Mouse (Mus musculus) heart, embryonic 11.5 days (tissue): ENCODE data around the gene Arid1b. TPM values are rescaled to one million over a fixed set of nuclear protein-coding genes. Genes with fewer than 3 reads are reported as not detected.
"Not testable (repeated sequence)": the region's sequence is repeated elsewhere in the genome, so short reads cannot be mapped to it uniquely, and the experiment has no call there.

ENCODE experiments used
- ATAC-seq: fragments of 200-750 bp; cut with Nextera tagmentation; replicated peaks from 2 replicates; pipeline ENCODE4 v1.8.0; 2017; ENCODE audit warnings: moderate library complexity; ENCODE audit not compliant: insufficient number of reproducible peaks, low FRiP score, low TSS enrichment
- H3K27ac ChIP-seq: fragments of 300-500 bp; sonication (generic); 2 replicates; pipeline ENCODE4 v1.5.1; 2014; ENCODE audit warnings: mild to moderate bottlenecking, low read depth, low read length
- H3K27me3 ChIP-seq: fragments of 300-500 bp; sonication (generic); 2 replicates; pipeline ENCODE4 v1.6.1; 2014; ENCODE audit warnings: mild to moderate bottlenecking, low read length, mixed read lengths; ENCODE audit not compliant: control insufficient read depth, insufficient read depth
- H3K36me3 ChIP-seq: fragments of 300-500 bp; sonication (generic); 2 replicates; pipeline ENCODE4 v1.6.1; 2014; ENCODE audit warnings: mild to moderate bottlenecking, low read length, moderate library complexity, mixed read lengths; ENCODE audit not compliant: control insufficient read depth, insufficient read depth
- H3K4me1 ChIP-seq: fragments of 300-500 bp; sonication (generic); 2 replicates; pipeline ENCODE4 v1.6.1; 2014; ENCODE audit warnings: low read length; ENCODE audit not compliant: control insufficient read depth, insufficient read depth
- H3K4me2 ChIP-seq: fragments of 300-500 bp; sonication (generic); 2 replicates; pipeline ENCODE4 v1.6.1; 2014; ENCODE audit warnings: mild to moderate bottlenecking, moderate library complexity
- H3K4me3 ChIP-seq: fragments of 300-500 bp; sonication (generic); 2 replicates; pipeline ENCODE4 v1.5.1; 2014; ENCODE audit warnings: low read depth, low read length
- H3K9ac ChIP-seq: fragments of 300-500 bp; sonication (generic); 2 replicates; pipeline ENCODE4 v1.6.1; 2014; ENCODE audit warnings: mild to moderate bottlenecking, low read depth, low read length, moderate library complexity
- H3K9me3 ChIP-seq: fragments of 300-500 bp; sonication (generic); replicated peaks from 2 replicates; pipeline ENCODE4 v1.6.1; 2016; ENCODE audit warnings: low read length; ENCODE audit not compliant: control insufficient read depth
- WGBS: fragments of 180-500 bp; shearing (Covaris S2); extraction: QIAGEN DNeasy Blood & Tissue Kit; methylation state at CpG from one replicate; pipeline ENCODE4 v1.1.7; 2014; ENCODE audit not compliant: insufficient replicate concordance; 5-methylcytosine and 5-hydroxymethylcytosine counted together
- polyA plus RNA-seq: library from polyadenylated mRNA; unstranded; fragments of >200 nt; fragmentation: Nextera tagmentation; extraction: Ambion mirVana; gene quantifications from 2 replicates; pipeline ENCODE4 v1.2.1, GENCODE M21; 2014

The Arid1b gene
- polyA plus RNA-seq, 1 experiment from 2014 or later: 8.2 TPM

DNA sequence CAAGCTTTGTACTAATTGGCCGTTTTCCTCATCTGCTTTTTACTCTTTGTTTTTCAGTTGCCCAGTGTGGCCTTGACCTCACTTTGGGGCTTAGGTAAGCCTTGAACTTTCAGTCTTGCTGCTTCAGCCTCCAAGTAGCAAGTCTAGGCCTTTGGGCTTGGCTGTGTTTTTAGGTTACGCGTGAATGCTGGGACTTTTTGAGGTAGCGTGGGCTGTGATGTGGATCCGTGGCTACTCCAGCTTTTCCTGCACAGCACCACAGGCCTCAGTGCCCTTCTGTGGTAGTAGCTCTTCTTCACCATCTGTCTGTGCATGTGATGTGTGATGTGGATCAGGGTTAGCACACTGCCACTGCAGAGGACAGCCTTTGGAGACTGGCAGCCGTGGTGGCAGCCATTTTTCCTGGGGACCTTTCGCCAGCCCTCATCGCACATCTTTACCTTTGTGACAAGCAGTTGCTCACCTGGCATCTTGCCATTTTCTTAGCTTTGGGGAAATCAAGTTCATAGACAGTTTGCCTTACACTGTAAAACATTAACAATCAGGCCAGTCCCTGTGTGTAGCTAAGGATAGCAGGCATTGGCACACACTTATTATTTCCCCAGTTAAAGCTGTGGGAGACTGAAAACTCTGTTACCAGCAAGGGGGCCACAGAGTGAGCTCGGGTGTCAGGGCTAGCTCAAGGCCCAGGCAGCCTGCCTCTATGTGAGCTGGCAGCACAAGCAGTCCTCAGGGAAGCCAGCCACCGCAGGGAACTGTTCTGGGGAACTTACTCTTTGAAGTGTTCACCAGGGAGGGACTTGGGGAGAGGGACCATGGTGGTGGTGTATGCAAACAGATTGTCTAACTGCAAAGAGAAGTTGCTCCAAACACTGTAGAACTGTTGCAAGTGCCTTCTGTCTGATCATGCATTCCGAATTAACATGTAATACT, 112.4 kb downstream of the Arid1b start:
- no peak for ATAC-seq
- Histone ChIP-seq H3K27ac (no peak overlapping the region), H3K9me3 (no peaks in the 10 kb centered on the region), H3K4me2 (no peak overlapping the region), H3K4me3 (no peak overlapping the region), H3K27me3 (peaks cover 8% of the 10 kb centered on the region; the same call in 1 of the 2 replicates), H3K36me3 (no peaks in the 10 kb centered on the region), H3K9ac (no peak overlapping the region), H3K4me1 (peaks cover 39% of the 10 kb centered on the region)
- 83% methylated on average over 11 of the region's 11 CpGs for WGBS

DNA sequence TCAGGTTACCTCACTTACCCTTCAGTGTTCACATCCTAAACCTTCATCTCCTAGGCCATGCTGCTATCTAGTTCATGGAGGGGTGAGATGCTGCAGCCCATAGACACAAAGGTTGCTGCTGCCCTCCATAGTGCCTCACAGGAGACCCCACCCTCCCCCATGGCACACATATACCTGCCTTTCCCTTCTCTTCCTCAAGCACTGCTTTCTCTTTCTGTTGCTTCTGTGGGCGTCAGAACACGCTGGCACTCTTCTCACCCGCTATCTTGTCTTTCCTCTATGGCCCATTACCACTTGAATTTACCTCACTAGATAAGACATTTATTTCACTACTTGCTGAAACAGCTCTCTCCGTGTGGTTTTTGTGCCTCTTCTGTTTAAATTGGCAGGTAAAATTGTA, 113.4 kb downstream of the Arid1b start:
- H3K36me3 ChIP-seq: no peaks in the 10 kb centered on the region
- H3K4me3 ChIP-seq: no peak overlapping the region
- 80% methylated on average over 4 of the region's 4 CpGs for WGBS
- no peak overlapping the region for H3K9ac ChIP-seq
- H3K27ac ChIP-seq: no peak overlapping the region
- no peak for ATAC-seq
- peaks cover 31% of the 10 kb centered on the region for H3K4me1 ChIP-seq
- no peaks in the 10 kb centered on the region for H3K9me3 ChIP-seq
- no peak overlapping the region for H3K4me2 ChIP-seq
- peaks cover 8% of the 10 kb centered on the region; the same call in 1 of the 2 replicates for H3K27me3 ChIP-seq

- H3K27me3 ChIP-seq: peaks cover 8% of the 10 kb centered on the region; the same call in 1 of the 2 replicates
- no peak overlapping the region for H3K27ac ChIP-seq
- H3K4me3 ChIP-seq: no peak overlapping the region
- 41% methylated on average over 1 of the region's 1 CpGs for WGBS
- no peaks in the 10 kb centered on the region for H3K9me3 ChIP-seq
- ATAC-seq: no peak
- no peaks in the 10 kb centered on the region for H3K36me3 ChIP-seq
- peaks cover 31% of the 10 kb centered on the region for H3K4me1 ChIP-seq
- H3K4me2 ChIP-seq: no peak overlapping the region
- no peak overlapping the region for H3K9ac ChIP-seq
These were observed 113.9 kb downstream of the Arid1b start for GRCm38 (mm10) chr17:5108022-5108421.

GRCm38 (mm10) chr17:5108546-5109142, 114.5 kb downstream of the Arid1b start:
- no peak overlapping the region for H3K4me2 ChIP-seq
- H3K4me3 ChIP-seq: no peak overlapping the region
- H3K27me3 ChIP-seq: peaks cover 8% of the 10 kb centered on the region; the same call in 1 of the 2 replicates
- H3K9ac ChIP-seq: no peak overlapping the region
- WGBS: 79% methylated on average over 2 of the region's 2 CpGs
- ATAC-seq: no peak
- no peaks in the 10 kb centered on the region for H3K9me3 ChIP-seq
- H3K4me1 ChIP-seq: peaks cover 31% of the 10 kb centered on the region
- no peaks in the 10 kb centered on the region for H3K36me3 ChIP-seq
- no peak overlapping the region for H3K27ac ChIP-seq

GRCm38 (mm10) chr17:5109343-5109742, 115.2 kb downstream of the Arid1b start:
- Histone ChIP-seq H3K27ac (no peak overlapping the region), H3K36me3 (no peaks in the 10 kb centered on the region), H3K9me3 (no peaks in the 10 kb centered on the region), H3K4me3 (no peak overlapping the region), H3K4me1 (peaks cover 31% of the 10 kb centered on the region), H3K27me3 (peaks cover 5% of the 10 kb centered on the region; the same call in 1 of the 2 replicates), H3K4me2 (no peak overlapping the region), H3K9ac (no peak overlapping the region)
- no peak for ATAC-seq
- WGBS: 88% methylated on average over 8 of the region's 8 CpGs

GRCm38 (mm10) chr17:5110159-5110558, 116.0 kb downstream of the Arid1b start:
- peak; percentile 76 for ATAC-seq
- WGBS: 54% methylated on average over 4 of the region's 4 CpGs

GRCm38 (mm10) chr17:5110981-5111380, 116.8 kb downstream of the Arid1b start:
- peaks cover 30% of the 10 kb centered on the region for H3K4me1 ChIP-seq
- H3K9ac ChIP-seq, H3K4me2 ChIP-seq, H3K27me3 ChIP-seq, H3K9me3 ChIP-seq, ATAC-seq, H3K36me3 ChIP-seq, H3K4me3 ChIP-seq: not testable (repeated sequence)
- H3K27ac ChIP-seq: 0 out of 2 replicates have a peak overlapping the region, but pooled peaks have one; percentile 50
- 91% methylated on average over 5 of the region's 5 CpGs for WGBS

More at GRCm38 (mm10) chr17:5110159-5110558, 116.0 kb downstream of the Arid1b start:
- Histone ChIP-seq H3K4me1 (peaks cover 28% of the 10 kb centered on the region), H3K36me3 (no peaks in the 10 kb centered on the region), H3K4me2 (no peak overlapping the region), H3K9me3 (no peaks in the 10 kb centered on the region), H3K27ac (peak overlapping the region; percentile 41; the same call in 1 of the 2 replicates), H3K4me3 (no peak overlapping the region), H3K9ac (no peak overlapping the region), H3K27me3 (peaks cover 5% of the 10 kb centered on the region; the same call in 1 of the 2 replicates)

- Histone ChIP-seq H3K4me1 (peaks cover 26% of the 10 kb centered on the region), H3K9ac (no peak overlapping the region), H3K9me3 (no peaks in the 10 kb centered on the region), H3K27me3 (no peaks in the 10 kb centered on the region), H3K4me2 (no peak overlapping the region; the same call in 1 of the 2 replicates), H3K36me3 (no peaks in the 10 kb centered on the region), H3K27ac (peak overlapping the region; percentile 50; the same call in 1 of the 2 replicates), H3K4me3 (no peak overlapping the region)
- 58% methylated on average over 4 of the region's 4 CpGs for WGBS
- ATAC-seq: peak; percentile 77
These were observed 118.0 kb downstream of the Arid1b start for GRCm38 (mm10) chr17:5112116-5112515.
